Mouse (Mus musculus): Measurements from ENCODE around the gene Med27. TPM values are rescaled to one million over a fixed set of nuclear protein-coding genes. Genes with fewer than 3 reads are reported as not detected.

The Med27 gene
- total RNA-seq, 2 experiments from 2014 or later = 23.6 to 25.3 TPM

- DNase-seq = no peak
Measured at GRCm38 (mm10) chr2:29473907-29474306, 127.3 kb downstream of the Med27 start.

GRCm38 (mm10) chr2:29476702-29477101, 130.1 kb downstream of the Med27 start:
- DNase-seq = no peak

- no peak for DNase-seq
Measured at GRCm38 (mm10) chr2:29481856-29482255, 135.2 kb downstream of the Med27 start.

GRCm38 (mm10) chr2:29482979-29483718, 136.5 kb downstream of the Med27 start:
- DNase-seq = no peak

GRCm38 (mm10) chr2:29485519-29485918, 138.9 kb downstream of the Med27 start:
- DNase-seq = peak; percentile 47

- DNase-seq = no peak
Measured at GRCm38 (mm10) chr2:29486491-29486890, 139.9 kb downstream of the Med27 start.

GRCm38 (mm10) chr2:29487652-29488051, 141.0 kb downstream of the Med27 start:
- no peak for DNase-seq

- no peak for DNase-seq
Measured at GRCm38 (mm10) chr2:29488379-29489236, 142.0 kb downstream of the Med27 start.

- no peak for DNase-seq
Measured at GRCm38 (mm10) chr2:29491656-29492055, 145.0 kb downstream of the Med27 start.

GRCm38 (mm10) chr2:29493396-29494031, 146.9 kb downstream of the Med27 start:
- DNase-seq = peak; percentile 22

- DNase-seq = no peak
Measured at GRCm38 (mm10) chr2:29495271-29495670, 148.7 kb downstream of the Med27 start.

- DNase-seq = no peak
Measured at GRCm38 (mm10) chr2:29500601-29501350, 154.2 kb downstream of the Med27 start.

- DNase-seq = no peak
Measured at GRCm38 (mm10) chr2:29501381-29501780, 154.8 kb downstream of the Med27 start.

GRCm38 (mm10) chr2:29504848-29505247, 158.2 kb downstream of the Med27 start:
- DNase-seq = no peak

- DNase-seq = no peak
Measured at GRCm38 (mm10) chr2:29506411-29506810, 159.8 kb downstream of the Med27 start.

GRCm38 (mm10) chr2:29513131-29513530, 166.5 kb downstream of the Med27 start:
- DNase-seq = no peak

- DNase-seq = no peak
Measured at GRCm38 (mm10) chr2:29514836-29515235, 168.2 kb downstream of the Med27 start.

GRCm38 (mm10) chr2:29515831-29516447, 169.3 kb downstream of the Med27 start:
- peak; percentile 46 for DNase-seq

GRCm38 (mm10) chr2:29516621-29517170, 170.1 kb downstream of the Med27 start:
- DNase-seq = no peak

- DNase-seq = no peak
Measured at GRCm38 (mm10) chr2:29519402-29519801, 172.8 kb downstream of the Med27 start.

GRCm38 (mm10) chr2:29520206-29520605, 173.6 kb downstream of the Med27 start:
- DNase-seq = no peak

GRCm38 (mm10) chr2:29521486-29521885, 174.9 kb downstream of the Med27 start:
- no peak for DNase-seq
